Mouse (Mus musculus) embryonic fibroblast, embryonic 13.5 days (primary cell): ENCODE results near the gene Map3k12.

Source experiments
- CTCF ChIP-seq: IDR thresholded peaks from 2 replicates; pipeline ENCODE4 v1.5.1; 2011; ENCODE audit warnings: mild to moderate bottlenecking, control low read depth, low read length, moderate library complexity, borderline replicate concordance; ENCODE audit not compliant: insufficient read depth
- POLR2A ChIP-seq: IDR thresholded peaks from 2 replicates; pipeline ENCODE4 v1.6.1; 2011; ENCODE audit warnings: low read depth, mild to moderate bottlenecking, control low read depth, low read length, moderate library complexity

GRCm38 (mm10) chr15:102533926-102534325, 17.1 kb upstream of the Map3k12 start:
- TF ChIP-seq POLR2A (no peak), CTCF (no peak)
